Mouse (Mus musculus): ENCODE data around the gene Tnfrsf13b. TPM values are rescaled to one million over a fixed set of nuclear protein-coding genes. Genes with fewer than 3 reads are reported as not detected.

The Tnfrsf13b gene
- 23.4 TPM for total RNA-seq (2023)

DNA sequence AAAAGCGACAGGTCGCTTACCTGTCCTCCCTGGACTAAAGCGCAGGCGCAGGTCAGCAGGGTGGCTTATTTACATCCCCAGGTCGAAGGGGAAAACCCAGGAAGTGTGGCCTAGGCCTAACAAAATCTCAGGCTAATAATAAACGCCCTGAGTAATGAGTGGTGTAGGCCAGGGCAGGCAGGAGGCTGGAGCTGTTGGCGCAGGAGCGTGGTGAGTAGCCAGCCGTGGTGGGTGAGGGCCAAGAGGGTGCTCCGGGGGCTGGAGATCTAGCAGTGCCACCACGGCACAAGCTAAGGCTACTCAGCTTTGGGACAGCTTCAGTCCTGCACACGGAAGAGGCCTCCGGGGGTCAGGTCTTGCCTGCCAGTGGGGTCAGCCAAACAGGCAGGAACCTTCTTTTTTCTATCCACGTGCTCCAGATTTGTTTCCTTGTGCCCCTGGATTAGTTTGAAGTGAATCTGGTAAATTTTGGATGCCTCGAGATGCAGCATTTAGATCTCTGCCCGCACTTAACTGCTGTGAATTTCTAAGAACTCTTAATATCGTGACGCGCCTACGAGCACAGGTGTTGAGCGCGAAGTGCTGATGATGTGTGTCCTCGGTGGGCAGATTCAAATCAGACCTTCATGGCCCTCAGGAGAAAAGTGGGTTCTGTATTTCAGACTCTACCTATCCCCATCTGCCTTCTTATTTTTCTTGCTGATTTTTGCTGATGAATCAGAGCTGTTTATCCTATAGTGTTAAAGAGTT lies at the start of gene Tnfrsf13b:
TSS of gene Tnfrsf13b (plus strand) at position 150 of the 750 bp plus-strand sequence.

DNA sequence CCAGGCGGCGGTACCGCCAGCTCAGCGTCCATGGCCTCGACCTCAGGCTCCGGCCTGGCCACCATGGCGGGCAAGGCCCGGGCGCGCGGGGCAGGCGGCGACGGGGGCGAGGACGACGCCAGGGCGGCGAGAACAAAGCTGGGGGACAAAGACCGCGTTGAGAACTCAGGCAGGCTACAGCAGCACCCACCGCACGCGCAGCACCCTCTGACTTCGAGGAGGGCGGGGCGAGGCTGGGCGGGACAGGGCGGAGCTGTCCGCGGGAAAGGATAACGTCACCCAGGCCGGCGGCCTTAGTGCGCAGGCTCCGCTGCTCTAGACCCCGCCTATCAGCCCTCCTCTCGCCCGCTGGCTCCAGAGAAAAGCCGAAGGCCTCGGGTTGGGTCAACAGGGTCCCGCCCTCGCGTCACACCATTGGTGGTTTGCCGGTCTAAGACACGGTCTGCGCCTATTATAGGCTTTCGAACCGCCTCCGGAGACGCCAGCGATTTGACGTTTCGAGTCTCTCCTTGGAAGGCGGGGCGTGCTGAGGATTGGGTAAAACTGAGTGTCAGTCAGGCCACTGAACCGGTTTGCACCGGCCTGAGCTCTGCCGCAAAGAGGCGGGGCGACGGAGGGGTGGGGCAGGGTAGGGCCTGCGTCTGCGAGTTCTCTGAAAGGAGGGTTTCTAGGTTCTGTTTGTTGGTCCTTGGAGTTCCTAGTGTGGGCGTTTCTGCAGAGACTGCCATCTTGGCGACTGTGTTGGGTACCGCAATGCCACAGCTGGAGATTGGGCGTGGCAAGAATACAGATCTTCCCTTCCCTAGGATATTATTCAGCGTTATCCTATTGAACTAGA lies 48.5 kb downstream of the Tnfrsf13b start, which contains the start of gene Usp22:
TSS of gene Usp22 (minus strand) at position 235 of the 838 bp plus-strand sequence.

Other genes starting within 250 kb of the Tnfrsf13b start
- gene Tmem11, start 247.5 kb upstream of the Tnfrsf13b start, total RNA-seq (2023), result 26.3 TPM
- gene Natd1, start 212.0 kb upstream of the Tnfrsf13b start, total RNA-seq (2023), result 12.4 TPM
- 28.3 TPM for gene Map2k3, start 194.7 kb upstream of the Tnfrsf13b start, total RNA-seq (2023)
- gene Kcnj12, start 104.2 kb upstream of the Tnfrsf13b start, total RNA-seq (2023), result not detected
- gene Usp22, start 48.3 kb downstream of the Tnfrsf13b start, total RNA-seq (2023), result 98.3 TPM
- not detected for gene Aldh3a1, start 80.8 kb downstream of the Tnfrsf13b start, total RNA-seq (2023)
- 52.3 TPM for gene Aldh3a2, start 140.7 kb downstream of the Tnfrsf13b start, total RNA-seq (2023)
- gene Slc47a2, start 216.1 kb downstream of the Tnfrsf13b start, total RNA-seq (2023), result not detected

All from CD4-positive naive resting alpha-beta T cell, adult 76 days (primary cell).